Mouse (Mus musculus) stomach, embryonic 14.5 days (tissue): ENCODE results near the gene Brd4. TPM values are rescaled to one million over a fixed set of nuclear protein-coding genes. Genes with fewer than 3 reads are reported as not detected.
A peak's percentile ranks its signal among the peaks of the same experiment; 100 is the strongest.

Experiments used
- ATAC-seq: fragments of 200-750 bp; cut with Nextera tagmentation; 2 replicates; pipeline ENCODE4 v1.8.0; 2017; ENCODE audit warnings: low read depth, moderate TSS enrichment; ENCODE audit not compliant: insufficient number of reproducible peaks, insufficient read depth, low FRiP score
- H3K27ac ChIP-seq: fragments of 300-500 bp; sonication (generic); 2 replicates; pipeline ENCODE4 v1.5.1; 2014; ENCODE audit warnings: mild to moderate bottlenecking, low read length, moderate library complexity, mixed read lengths
- H3K27me3 ChIP-seq: fragments of 300-500 bp; sonication (generic); 2 replicates; pipeline ENCODE4 v1.6.1; 2014; ENCODE audit warnings: low read length, control low read depth, mixed read lengths; ENCODE audit not compliant: control insufficient read depth, insufficient read depth
- H3K36me3 ChIP-seq: fragments of 300-500 bp; sonication (generic); 2 replicates; pipeline ENCODE4 v1.6.1; 2014; ENCODE audit warnings: mild to moderate bottlenecking, control low read depth, low read length, moderate library complexity, mixed read lengths; ENCODE audit not compliant: control insufficient read depth, insufficient read depth
- H3K4me1 ChIP-seq: fragments of 300-500 bp; sonication (generic); 2 replicates; pipeline ENCODE4 v1.6.1; 2014; ENCODE audit warnings: low read length, control low read depth, mixed read lengths; ENCODE audit not compliant: control insufficient read depth, insufficient read depth
- H3K4me2 ChIP-seq: fragments of 300-500 bp; sonication (generic); replicated peaks from 2 replicates; pipeline ENCODE4 v1.6.1; 2014; ENCODE audit warnings: low read depth, low read length, control low read depth
- H3K4me3 ChIP-seq: fragments of 300-500 bp; sonication (generic); 2 replicates; pipeline ENCODE4 v1.5.1; 2014; ENCODE audit warnings: low read depth, low read length, control low read depth
- H3K9ac ChIP-seq: fragments of 300-500 bp; sonication (generic); replicated peaks from 2 replicates; pipeline ENCODE4 v1.6.1; 2014; ENCODE audit warnings: low read depth, mild to moderate bottlenecking, control low read depth, low read length, moderate library complexity, mixed read lengths
- H3K9me3 ChIP-seq: fragments of 300-500 bp; sonication (generic); 2 replicates; pipeline ENCODE4 v1.6.1; 2016; ENCODE audit warnings: low read depth, low read length, control low read depth; ENCODE audit not compliant: control insufficient read depth
- WGBS: fragments of 180-500 bp; shearing (Covaris S2); extraction: QIAGEN DNeasy Blood & Tissue Kit; methylation state at CpG from one replicate; pipeline ENCODE4 v1.1.7; 2014; 5-methylcytosine and 5-hydroxymethylcytosine counted together
- polyA plus RNA-seq: library from polyadenylated mRNA; unstranded; fragments of >200 nt; fragmentation: Nextera tagmentation; extraction: Ambion mirVana; gene quantifications from 2 replicates; pipeline ENCODE4 v1.2.1, GENCODE M21; 2014

The Brd4 gene
- polyA plus RNA-seq, 1 experiment from 2014 or later: 103 TPM

DNA sequence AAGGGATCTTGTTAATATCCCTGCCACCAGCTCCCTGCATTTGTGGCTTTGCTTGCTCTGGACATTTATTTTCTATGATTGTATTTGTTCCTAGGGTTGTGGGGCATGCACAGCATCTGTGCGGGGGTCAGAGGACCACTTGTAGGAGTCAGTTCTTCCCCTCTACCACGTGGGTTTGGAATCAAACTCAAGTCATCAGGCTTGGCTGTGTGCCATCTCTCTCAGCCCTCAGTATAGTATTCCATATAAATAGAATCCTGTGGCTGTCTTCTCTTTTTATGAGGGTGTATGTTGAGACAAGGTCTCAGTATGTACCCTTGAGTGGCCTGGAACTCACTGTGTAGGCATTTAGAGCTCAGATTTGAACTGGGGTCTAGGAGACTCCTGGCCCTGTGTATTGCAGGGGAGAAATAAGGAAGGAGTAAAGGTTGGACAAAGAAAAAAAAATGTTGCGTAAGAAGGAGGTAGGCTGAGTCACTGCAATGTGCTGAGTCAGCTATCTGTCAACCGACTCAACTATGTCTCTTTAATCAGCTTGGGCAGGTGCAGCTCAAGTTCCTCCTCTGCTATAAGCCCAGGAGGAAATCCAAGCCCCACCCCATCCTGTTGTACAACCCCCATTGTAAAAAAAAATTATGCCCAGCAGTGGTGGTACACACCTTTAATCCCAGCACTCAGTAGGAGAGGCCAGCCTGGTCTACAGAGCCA lies 114.8 kb downstream of the Brd4 start:
- no peaks in the 10 kb centered on the region for H3K27me3 ChIP-seq
- H3K36me3 ChIP-seq: no peaks in the 10 kb centered on the region
- no peak overlapping the region for H3K4me2 ChIP-seq
- no peak overlapping the region for H3K9ac ChIP-seq
- 46% methylated on average over 4 of the region's 4 CpGs for WGBS
- peaks cover 12% of the 10 kb centered on the region for H3K4me1 ChIP-seq
- no peaks in the 10 kb centered on the region for H3K9me3 ChIP-seq
- H3K27ac ChIP-seq: no peak overlapping the region
- H3K4me3 ChIP-seq: no peak overlapping the region
- no peak for ATAC-seq

DNA sequence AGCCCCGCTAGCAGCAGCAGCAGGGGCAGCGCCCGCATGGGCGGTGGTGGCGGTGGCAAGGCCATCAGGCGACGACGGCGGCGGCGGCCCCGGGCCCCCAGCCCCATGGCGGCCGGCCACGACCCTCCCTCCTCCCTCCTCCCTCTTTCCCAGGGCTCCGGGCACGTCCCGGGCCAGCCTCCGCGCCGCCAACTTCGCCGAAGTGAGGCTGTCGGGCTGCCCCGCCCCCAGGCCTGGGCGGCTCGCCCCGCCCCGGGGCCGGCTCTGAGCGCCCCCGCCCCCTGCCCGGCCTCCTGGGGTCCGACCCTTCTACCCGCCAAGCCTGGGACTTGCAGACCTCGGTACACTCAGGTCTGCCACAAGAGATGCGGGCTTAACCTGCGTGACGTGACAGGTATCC lies 117.8 kb downstream of the Brd4 start, which contains the start of gene Notch3:
TSS of gene Notch3 (minus strand) at position 166 of the 400 bp plus-strand sequence.
- Histone ChIP-seq H3K4me2 (peak within 1 kb of the TSS; percentile 66), H3K9ac (peak within 1 kb of the TSS; percentile 69), H3K27me3 (no peaks in the 10 kb centered on the region), H3K9me3 (no peaks in the 10 kb centered on the region), H3K4me1 (peaks cover 38% of the 10 kb centered on the region), H3K36me3 (no peaks in the 10 kb centered on the region), H3K27ac (peak within 1 kb of the TSS; percentile 87), H3K4me3 (peak within 1 kb of the TSS; percentile 84)
- WGBS: under 1% methylated on average over 27 of the region's 39 CpGs
- peak; percentile 66 for ATAC-seq

DNA sequence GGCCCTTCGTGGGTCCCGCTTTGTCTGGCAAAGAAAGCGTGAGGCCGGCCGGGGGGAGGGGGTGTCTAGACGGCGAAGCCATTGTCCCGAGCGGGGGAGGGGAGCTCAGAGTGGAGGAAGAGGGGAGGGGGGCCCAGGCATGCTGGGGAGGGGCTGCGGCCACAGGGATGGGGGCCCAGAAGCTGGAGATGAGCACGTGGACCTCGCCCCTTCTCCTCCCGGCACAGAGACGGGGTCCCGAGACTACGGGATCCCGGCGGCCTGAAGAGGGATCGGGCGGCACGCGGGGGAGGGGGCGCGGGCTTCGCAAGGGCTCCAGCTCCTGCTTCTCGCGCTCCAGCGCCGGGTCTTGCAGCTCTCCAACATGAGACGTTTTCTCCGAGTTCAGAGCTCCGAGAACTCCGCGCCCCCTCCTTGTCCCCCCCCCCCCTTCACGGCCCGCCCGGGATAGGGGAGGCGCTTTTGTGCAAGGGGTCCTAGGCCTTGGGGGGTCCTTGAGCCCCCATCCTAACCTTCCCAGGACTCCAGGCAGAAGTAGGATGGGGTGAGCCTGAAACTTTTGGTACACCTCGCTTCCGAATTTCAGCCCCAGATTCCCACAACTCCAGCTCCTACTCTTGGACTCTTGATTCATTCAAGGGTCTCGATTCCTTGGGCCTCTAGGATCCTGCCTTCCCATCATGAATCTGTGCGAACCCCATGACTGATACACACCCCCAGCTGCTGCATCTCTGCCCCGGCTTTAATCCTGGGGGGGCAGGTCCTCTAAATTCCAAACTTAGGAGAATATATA lies 118.5 kb downstream of the Brd4 start:
- Histone ChIP-seq H3K27ac (peak overlapping the region; percentile 87), H3K4me3 (peak overlapping the region; percentile 84), H3K4me1 (peaks cover 38% of the 10 kb centered on the region), H3K9ac (peak overlapping the region; percentile 69), H3K4me2 (peak overlapping the region; percentile 66), H3K9me3 (no peaks in the 10 kb centered on the region), H3K27me3 (no peaks in the 10 kb centered on the region), H3K36me3 (no peaks in the 10 kb centered on the region)
- peak; percentile 30; the same call in 1 of the 2 replicates for ATAC-seq
- 2% methylated on average over 37 of the region's 43 CpGs for WGBS

DNA sequence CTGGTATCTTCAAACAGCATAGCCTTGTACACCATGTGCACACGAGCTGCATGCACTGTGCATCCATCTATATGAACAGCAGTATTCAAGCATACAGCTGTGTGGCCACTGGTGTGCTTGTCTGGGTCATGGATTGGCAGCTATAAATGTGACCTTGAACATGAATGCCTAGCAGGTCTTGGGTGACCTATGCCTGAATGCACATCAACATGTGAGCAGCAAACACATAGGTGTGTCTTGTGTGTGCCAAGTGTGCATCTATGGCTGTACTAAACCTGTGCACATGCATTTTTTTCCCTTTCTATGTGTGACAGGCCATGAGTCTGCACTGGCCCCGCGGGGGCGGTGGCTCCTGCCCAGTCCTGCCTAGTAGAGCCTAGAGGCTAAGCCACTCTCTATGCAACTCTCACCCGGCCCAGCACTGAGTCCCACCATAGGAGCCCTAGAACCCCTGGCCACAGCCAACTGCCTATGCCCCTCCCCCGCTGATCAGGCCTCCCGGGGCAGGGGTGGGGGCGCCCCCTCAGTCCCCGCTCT lies 119.2 kb downstream of the Brd4 start:
- Histone ChIP-seq H3K4me2 (peak overlapping the region; percentile 66), H3K4me3 (peak overlapping the region; percentile 84), H3K4me1 (peaks cover 38% of the 10 kb centered on the region), H3K36me3 (0 out of 2 replicates have a peak, but pooled peaks cover 2% of the 10 kb centered on the region), H3K27me3 (no peaks in the 10 kb centered on the region), H3K9me3 (no peaks in the 10 kb centered on the region), H3K9ac (peak overlapping the region; percentile 69), H3K27ac (peak overlapping the region; percentile 87)
- ATAC-seq: peak; percentile 40; the same call in 1 of the 2 replicates
- 8% methylated on average over 9 of the region's 9 CpGs for whole genome bisulfite sequencing

DNA sequence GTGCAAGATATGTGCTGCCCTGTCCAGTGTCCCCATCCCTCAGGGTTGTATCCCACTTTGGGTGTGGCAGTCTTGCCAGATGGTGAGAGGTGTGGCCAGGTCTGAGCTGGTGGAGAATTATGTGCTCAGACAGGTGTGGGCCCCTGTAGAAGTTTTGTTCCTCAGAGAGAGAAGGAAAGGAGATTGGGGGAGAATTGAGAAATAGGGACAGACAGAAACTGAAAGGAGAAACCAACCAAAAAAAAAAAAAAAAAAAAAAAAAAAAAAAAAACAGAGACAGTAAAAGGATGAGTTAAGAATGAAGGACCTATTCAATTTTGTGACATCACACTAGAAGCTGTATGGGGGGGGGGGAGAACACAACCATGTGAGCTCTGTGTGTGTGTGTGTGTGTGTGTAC lies 119.7 kb downstream of the Brd4 start:
- peaks cover 2% of the 10 kb centered on the region; the same call in 1 of the 2 replicates for H3K36me3 ChIP-seq
- H3K9ac ChIP-seq: 0 out of 2 replicates have a peak overlapping the region, but pooled peaks have one; percentile 6
- H3K27ac ChIP-seq: peak overlapping the region; percentile 36; the same call in 1 of the 2 replicates
- no peak overlapping the region for H3K4me3 ChIP-seq
- no peaks in the 10 kb centered on the region for H3K9me3 ChIP-seq
- H3K4me1 ChIP-seq: peaks cover 37% of the 10 kb centered on the region
- H3K27me3 ChIP-seq: no peaks in the 10 kb centered on the region
- H3K4me2 ChIP-seq: peak overlapping the region; percentile 66
- ATAC-seq: no peak

DNA sequence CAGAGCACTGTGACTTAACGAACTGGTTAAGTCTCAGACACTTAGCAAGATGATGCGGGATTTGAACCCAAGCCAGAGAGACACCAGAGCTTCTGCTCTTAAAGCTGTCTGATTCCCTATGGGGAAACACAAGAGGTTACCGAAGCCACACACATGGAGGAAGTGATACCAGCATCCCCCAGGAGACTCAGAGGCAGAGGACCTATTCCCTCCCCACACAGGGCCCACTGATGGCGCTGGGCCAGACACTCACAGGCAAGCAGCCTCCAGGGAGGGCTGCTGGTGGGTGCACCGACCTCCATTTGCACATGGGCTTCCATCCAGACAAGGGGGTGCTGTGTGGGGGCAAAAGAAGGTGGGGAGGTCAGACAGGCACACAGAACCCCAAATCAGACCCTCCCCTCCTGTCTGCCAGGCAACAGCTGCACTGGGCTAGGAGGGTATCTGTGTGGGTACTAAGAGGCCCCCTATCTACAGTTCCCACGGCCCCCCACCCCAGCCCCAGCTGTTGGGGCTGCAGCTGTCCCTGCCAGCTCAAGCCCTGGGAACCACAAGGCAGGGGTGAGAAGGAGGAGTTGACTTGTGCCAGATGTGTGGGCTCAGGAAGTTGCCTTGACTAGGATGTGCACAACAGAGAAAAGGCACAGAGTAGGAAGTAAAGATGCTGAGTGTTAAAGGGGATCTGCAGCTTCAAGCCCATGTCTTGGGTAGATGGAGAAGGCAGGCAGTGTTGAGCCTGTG lies 120.4 kb downstream of the Brd4 start:
- no peaks in the 10 kb centered on the region for H3K27me3 ChIP-seq
- H3K36me3 ChIP-seq: peaks cover 2% of the 10 kb centered on the region; the same call in 1 of the 2 replicates
- 0 out of 2 replicates have a peak overlapping the region, but pooled peaks have one; percentile 6 for H3K9ac ChIP-seq
- H3K4me2 ChIP-seq: peak overlapping the region; percentile 24; the same call in 1 of the 2 replicates
- 57% methylated on average over 6 of the region's 6 CpGs for WGBS
- peak overlapping the region; percentile 48; the same call in 1 of the 2 replicates for H3K27ac ChIP-seq
- ATAC-seq: no peak
- H3K4me3 ChIP-seq: no peak overlapping the region
- H3K4me1 ChIP-seq: peaks cover 34% of the 10 kb centered on the region
- H3K9me3 ChIP-seq: no peaks in the 10 kb centered on the region

DNA sequence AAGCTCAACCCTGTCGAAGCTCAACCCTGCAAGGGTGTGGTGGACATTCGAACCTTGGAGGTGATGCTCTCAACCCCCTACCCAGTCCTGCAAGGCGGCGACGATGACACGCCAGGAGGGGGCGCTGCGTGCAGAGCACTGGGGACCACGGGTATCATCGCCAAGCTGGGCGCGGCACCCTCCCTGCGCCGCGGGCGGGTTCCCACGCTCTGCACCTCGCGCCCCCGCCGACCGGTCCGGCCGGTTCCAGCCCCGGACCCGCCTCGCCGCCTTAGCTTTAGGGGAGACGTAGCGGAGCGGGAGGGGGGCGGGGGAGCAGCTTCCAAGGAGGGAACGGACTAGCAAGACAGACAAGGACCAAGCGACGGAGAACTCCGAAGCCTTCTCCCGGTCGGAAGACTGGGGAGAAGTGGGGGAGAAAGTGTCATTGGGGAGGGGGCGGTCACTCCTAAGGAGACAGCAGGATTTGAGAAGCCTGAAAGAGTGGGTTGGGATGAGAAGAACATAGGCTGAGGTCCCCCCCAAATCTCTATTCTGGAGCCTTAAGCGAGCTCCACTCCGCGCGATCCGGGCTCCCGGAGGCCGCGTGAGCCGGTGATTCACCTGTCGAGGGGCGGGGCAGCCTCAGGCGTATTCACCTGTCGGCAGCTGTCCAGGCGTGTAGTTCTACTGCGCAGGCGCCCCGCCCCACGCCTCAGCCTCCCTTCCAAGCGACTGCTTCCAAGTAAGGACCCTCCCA lies 122.2 kb downstream of the Brd4 start:
- Histone ChIP-seq H3K9ac (peak overlapping the region; percentile 28; the same call in 1 of the 2 replicates), H3K36me3 (peaks cover 10% of the 10 kb centered on the region), H3K27me3 (no peaks in the 10 kb centered on the region), H3K4me3 (peak overlapping the region; percentile 37), H3K4me2 (peak overlapping the region; percentile 83), H3K4me1 (peaks cover 34% of the 10 kb centered on the region), H3K27ac (peak overlapping the region; percentile 71), H3K9me3 (no peaks in the 10 kb centered on the region)
- 2% methylated on average over 58 of the region's 58 CpGs for WGBS
- peak; percentile 79 for ATAC-seq
